Mouse (Mus musculus) bone marrow, adult 2 months (tissue): ENCODE measurements around the gene Mfsd5.

Experiments
- CTCF ChIP-seq: fragments of 200-500 bp; IDR thresholded peaks from 2 replicates; pipeline ENCODE4 v1.5.1; 2011; ENCODE audit warnings: low read length, control low read depth; ENCODE audit not compliant: control insufficient read depth, insufficient read depth
- POLR2A ChIP-seq: fragments of 200-500 bp; IDR thresholded peaks from 2 replicates; pipeline ENCODE4 v1.6.1; 2011; ENCODE audit warnings: low read depth, mild to moderate bottlenecking, control low read depth, low read length, borderline replicate concordance; ENCODE audit not compliant: control insufficient read depth

DNA sequence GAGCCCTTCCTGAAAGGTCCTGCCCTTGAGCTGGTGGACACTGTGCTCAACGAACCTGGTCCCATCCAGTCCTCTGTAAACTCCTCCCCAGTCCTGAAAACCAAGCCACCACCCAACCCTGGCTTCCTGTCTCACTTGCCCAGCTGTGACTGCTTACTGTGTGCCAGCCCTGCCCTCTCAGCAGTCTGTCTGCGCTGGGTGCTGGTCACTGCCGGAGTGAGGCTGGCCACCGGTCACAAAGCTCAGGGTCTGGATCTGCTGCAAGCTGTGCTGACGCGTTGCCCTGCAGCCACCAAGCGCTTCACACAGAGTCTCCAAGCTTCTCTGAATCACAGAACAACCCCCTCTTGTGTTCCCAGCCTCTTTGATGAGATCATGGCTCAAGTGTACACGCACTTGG, 36.0 kb downstream of the Mfsd5 start:
- TF ChIP-seq POLR2A (no peak), CTCF (no peak)
